Mouse (Mus musculus) CD4-positive, CD25-positive, alpha-beta regulatory T cell, adult 4 months (primary cell): Measurements from ENCODE around the gene Zfp955b. TPM values are rescaled to one million over a fixed set of nuclear protein-coding genes. Genes with fewer than 3 reads are reported as not detected.
"Not testable (repeated sequence)": the region's sequence is repeated elsewhere in the genome, so short reads cannot be mapped to it uniquely, and the experiment has no call there.

Source experiments
- ATAC-seq: one replicate; pipeline ENCODE4 v1.8.0; 2017
- polyA plus RNA-seq, 2 experiments: library from polyadenylated mRNA; unstranded; fragments of 100-300 nt; shearing (Covaris generic); gene quantifications; one replicate each; pipeline ENCODE4 v1.2.1; 2017

Zfp955b gene
- 10 to 100 TPM; 10.1 to 12.6 TPM for polyA plus RNA-seq

- ATAC-seq = peak; percentile 100
Observed at GRCm38 (mm10) chr17:33289039-33289875, at the start of gene Zfp955b. Zfp955b (plus strand) TSS chr17:33289544.

- peak; percentile 99 for ATAC-seq
Observed at GRCm38 (mm10) chr17:33254530-33255318, 34.6 kb upstream of the Zfp955b start, which contains the start of gene Zfp955a. Zfp955a (minus strand) TSS chr17:33255145.

GRCm38 (mm10) chr17:33255319-33255657 is 34.1 kb upstream of the Zfp955b start:
- not testable (repeated sequence) for ATAC-seq

GRCm38 (mm10) chr17:33264376-33264775 is 25.0 kb upstream of the Zfp955b start, which contains the start of gene Olfr63:
Olfr63 (plus strand) TSS chr17:33264676.
- ATAC-seq = no peak

- no peak for ATAC-seq
Observed at GRCm38 (mm10) chr17:33268907-33269306, 20.4 kb upstream of the Zfp955b start.

GRCm38 (mm10) chr17:33289876-33290149 is 469 bp downstream of the Zfp955b start:
- not testable (repeated sequence) for ATAC-seq

GRCm38 (mm10) chr17:33352981-33353380 is 63.6 kb downstream of the Zfp955b start:
- no peak for ATAC-seq

Other genes starting within 250 kb of the Zfp955b start
- gene 4921501E09Rik, start 221.5 kb upstream of the Zfp955b start, polyA plus RNA-seq = not detected
- gene Zfp563, start 200.2 kb upstream of the Zfp955b start, polyA plus RNA-seq = 1 to 10 TPM; 6.5 to 7.0 TPM
- gene Morc2b, start 149.9 kb upstream of the Zfp955b start, polyA plus RNA-seq = not detected
- gene Olfr55, start 121.1 kb upstream of the Zfp955b start, polyA plus RNA-seq = not detected
- not detected for gene Olfr239, start 98.2 kb upstream of the Zfp955b start, polyA plus RNA-seq
- gene Olfr1564, start 67.9 kb upstream of the Zfp955b start, polyA plus RNA-seq = not detected
- gene Zfp955a, start 34.4 kb upstream of the Zfp955b start, polyA plus RNA-seq = 10 to 100 TPM; 15.6 to 15.7 TPM
- gene Olfr63, start 24.9 kb upstream of the Zfp955b start, polyA plus RNA-seq = under 1 TPM in 1 of 2 experiments, not detected in 1; 0.05 TPM
- gene Zfp81, start 69.3 kb downstream of the Zfp955b start, polyA plus RNA-seq = 10 to 100 TPM in 1 of 2 experiments, 1 to 10 TPM in 1; 7.5 to 10.2 TPM
- 10 to 100 TPM in 1 of 2 experiments, 1 to 10 TPM in 1; 7.1 to 10.2 TPM for gene Zfp101, start 105.1 kb downstream of the Zfp955b start, polyA plus RNA-seq
- not detected for gene Actl9, start 143.4 kb downstream of the Zfp955b start, polyA plus RNA-seq
- gene Adamts10, start 234.7 kb downstream of the Zfp955b start, polyA plus RNA-seq = 10 to 100 TPM; 53.9 to 80.8 TPM